Mouse (Mus musculus): ENCODE results near the gene Lrrc8d.

DNA sequence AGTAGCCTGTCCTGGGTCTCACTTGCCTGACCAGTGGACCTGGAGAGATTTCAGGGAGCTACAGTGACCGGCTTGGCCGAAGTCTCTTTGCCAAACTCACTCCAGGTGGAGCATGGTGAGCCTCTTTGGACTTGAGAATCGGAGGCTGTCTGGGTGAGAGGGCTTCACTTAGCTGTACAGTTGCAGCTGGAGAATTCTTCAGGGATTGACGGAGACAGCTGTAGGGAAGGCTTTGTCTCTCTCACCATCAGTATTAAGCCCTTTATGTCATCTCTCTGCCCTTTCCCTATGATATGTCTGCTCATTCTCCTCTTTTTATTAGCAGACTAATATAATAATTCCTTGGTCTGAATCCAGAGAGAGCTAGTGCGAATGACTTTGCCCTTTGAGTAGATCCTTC, 157.7 kb downstream of the Lrrc8d start:
- TF ChIP-seq CTCF (IDR thresholded peaks at IDR 0.05; ENCODE audit: borderline replicate concordance, insufficient read depth, low read depth, low read length) = no peak
- TF ChIP-seq POLR2A (IDR thresholded peaks at IDR 0.05; ENCODE audit: borderline replicate concordance, insufficient read depth, low read length) = no peak

Data from cerebellum, adult 2 months (tissue).